Mouse (Mus musculus): Measurements from ENCODE around the gene Mthfd1. TPM values are rescaled to one million over a fixed set of nuclear protein-coding genes. Genes with fewer than 3 reads are reported as not detected.

Mthfd1 gene
- total and polyA plus RNA-seq, 3 experiments: 208 to 231 TPM; not detected in 1

DNA sequence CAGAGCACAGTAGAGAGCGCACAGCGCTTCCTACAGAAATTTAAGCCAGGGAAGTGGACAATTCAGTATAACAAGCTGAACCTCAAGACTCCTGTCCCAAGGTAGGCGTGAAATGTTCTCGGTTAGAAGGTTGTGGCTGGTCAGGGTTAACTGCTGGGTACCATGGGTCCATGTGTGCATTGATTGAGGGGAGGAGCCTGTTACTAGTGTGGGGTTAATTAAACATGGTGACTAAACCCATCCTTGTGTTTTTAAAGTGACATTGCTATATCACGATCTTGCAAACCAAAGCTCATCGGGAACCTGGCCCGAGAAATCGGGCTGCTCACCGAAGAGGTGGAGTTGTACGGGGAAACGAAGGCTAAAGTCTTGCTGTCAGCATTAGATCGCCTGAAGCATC is 34.3 kb downstream of the Mthfd1 start:
- H3K27ac ChIP-seq (ENCODE audit: control insufficient read depth, low read depth, low read length): no peak overlapping the region
- peaks cover 0 to 45% of the 10 kb centered on the region in 2 experiments; a peak in 2 of 4 replicates for H3K36me3 ChIP-seq (ENCODE audit: control insufficient read depth in 1 of 2, insufficient read depth in 2 of 2, low read length in 2 of 2)
- H3K9me3 ChIP-seq (replicated peaks; ENCODE audit: insufficient read depth, low read length): no peaks in the 10 kb centered on the region
- no peak for DNase-seq (ENCODE audit: low read depth, low spot score)
- no peak overlapping the region for H3K4me3 ChIP-seq (ENCODE audit: control insufficient read depth in 1 of 2, insufficient read depth in 1 of 2, low read depth in 2 of 2, low read length in 2 of 2)
- H3K27me3 ChIP-seq (ENCODE audit: control insufficient read depth in 1 of 2, insufficient read depth in 2 of 2, low read length in 2 of 2): no peaks in the 10 kb centered on the region
- H3K4me1 ChIP-seq (ENCODE audit: control insufficient read depth in 1 of 2, insufficient read depth in 2 of 2, low read length in 2 of 2): no peaks in the 10 kb centered on the region
- no peak overlapping the region for H3K9ac ChIP-seq (ENCODE audit: control insufficient read depth, low read depth, low read length, poor library complexity, severe bottlenecking)
- TF ChIP-seq ZNF384 (IDR thresholded peaks at IDR 0.05; ENCODE audit: low read depth, low read length) (no peak), EP300 (IDR thresholded peaks at IDR 0.05; ENCODE audit: low read depth in 1 of 2, low read length in 2 of 2) (no peak), UBTF (IDR thresholded peaks at IDR 0.05; ENCODE audit: borderline replicate concordance, insufficient read depth, low read depth, low read length) (no peak), ETS1 (IDR thresholded peaks at IDR 0.05; ENCODE audit: low read depth, low read length) (no peak), GABPA (IDR thresholded peaks at IDR 0.05; ENCODE audit: low read depth, low read length) (no peak), CHD2 (IDR thresholded peaks at IDR 0.05; ENCODE audit: low read length) (no peak), E2F4 (IDR thresholded peaks at IDR 0.05; ENCODE audit: borderline replicate concordance, low read depth, low read length) (no peak), CTCF (IDR thresholded peaks at IDR 0.05 in 2 of 3, conservative IDR thresholded peaks at IDR 0.05 in 1 of 3; ENCODE audit: control insufficient read depth in 1 of 3, insufficient read depth in 1 of 3, low read depth in 2 of 3, low read length in 3 of 3, poor library complexity in 1 of 3, severe bottlenecking in 1 of 3) (no peak)
- H3K79me2 ChIP-seq (ENCODE audit: control insufficient read depth, insufficient read depth, low read length, poor library complexity): no peaks in the 10 kb centered on the region

DNA sequence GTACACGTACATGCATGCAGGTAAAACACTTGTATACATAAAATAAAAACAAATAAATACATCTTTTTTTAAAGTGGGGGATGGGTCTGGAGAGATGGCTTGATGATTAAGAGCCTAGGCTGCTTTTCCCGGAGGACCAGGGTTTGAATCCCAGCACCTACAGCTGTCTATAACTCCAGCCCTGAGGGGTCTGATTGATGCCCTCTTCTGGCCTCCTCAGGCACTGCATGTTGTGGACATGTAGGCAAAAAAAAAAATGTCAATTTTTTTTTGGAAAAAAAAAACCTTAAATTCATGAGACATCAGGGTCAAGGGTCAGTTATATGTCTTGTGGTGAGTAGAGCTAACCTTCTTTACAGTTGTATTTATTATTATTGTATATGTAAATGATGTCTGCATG is 35.2 kb downstream of the Mthfd1 start:
- TF ChIP-seq TBP (IDR thresholded peaks at IDR 0.05; ENCODE audit: low read depth, low read length): no peak
- peak; percentile 83 for TF ChIP-seq ZNF384 (IDR thresholded peaks at IDR 0.05; ENCODE audit: low read depth, low read length)
- TF ChIP-seq RCOR1 (IDR thresholded peaks at IDR 0.05; ENCODE audit: low read depth, low read length): no peak
- peak; percentile 41 to 50 (median 43) for TF ChIP-seq CTCF (IDR thresholded peaks at IDR 0.05 in 2 of 3, conservative IDR thresholded peaks at IDR 0.05 in 1 of 3; ENCODE audit: control insufficient read depth in 1 of 3, insufficient read depth in 1 of 3, low read depth in 2 of 3, low read length in 3 of 3, poor library complexity in 1 of 3, severe bottlenecking in 1 of 3)
- peak; percentile 26; the same call in 1 of the 2 replicates for TF ChIP-seq SMC3 (IDR thresholded peaks at IDR 0.05; ENCODE audit: low read depth, low read length)
- H3K4me1 ChIP-seq (ENCODE audit: control insufficient read depth in 1 of 2, insufficient read depth in 2 of 2, low read length in 2 of 2): no peaks in the 10 kb centered on the region
- H3K36me3 ChIP-seq (ENCODE audit: control insufficient read depth in 1 of 2, insufficient read depth in 2 of 2, low read length in 2 of 2): peaks cover 0 to 49% of the 10 kb centered on the region in 2 experiments; a peak in 2 of 4 replicates
- H3K27me3 ChIP-seq (ENCODE audit: control insufficient read depth in 1 of 2, insufficient read depth in 2 of 2, low read length in 2 of 2): no peaks in the 10 kb centered on the region
- H3K4me3 ChIP-seq (ENCODE audit: control insufficient read depth in 1 of 2, insufficient read depth in 1 of 2, low read depth in 2 of 2, low read length in 2 of 2): no peak overlapping the region
- H3K9ac ChIP-seq (ENCODE audit: control insufficient read depth, low read depth, low read length, poor library complexity, severe bottlenecking): no peak overlapping the region
- DNase-seq (ENCODE audit: low read depth, low spot score): peak; percentile 41
- H3K79me2 ChIP-seq (ENCODE audit: control insufficient read depth, insufficient read depth, low read length, poor library complexity): no peaks in the 10 kb centered on the region
- no peak overlapping the region for H3K27ac ChIP-seq (ENCODE audit: control insufficient read depth, low read depth, low read length)
- no peaks in the 10 kb centered on the region for H3K9me3 ChIP-seq (replicated peaks; ENCODE audit: insufficient read depth, low read length)

DNA sequence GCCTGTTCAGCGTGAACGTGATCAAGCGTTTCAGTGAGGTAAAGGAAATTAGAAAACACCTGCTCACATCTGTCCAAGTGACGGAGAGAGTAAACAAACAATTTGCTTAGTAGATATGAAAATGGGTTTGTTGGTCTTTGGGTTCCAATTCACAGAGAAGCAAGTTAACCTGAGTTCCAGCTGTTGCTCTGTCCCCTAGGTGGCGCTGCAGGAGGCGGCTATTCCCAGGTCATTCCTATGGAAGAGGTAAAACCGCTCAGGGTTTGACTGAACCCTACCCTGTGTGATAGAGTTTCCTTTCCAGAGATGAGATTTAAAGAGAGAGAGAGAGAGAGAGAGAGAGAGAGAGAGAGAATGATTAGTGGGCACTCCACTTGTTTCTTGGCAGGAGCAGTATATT is 38.1 kb downstream of the Mthfd1 start:
- TF ChIP-seq SMC3 (IDR thresholded peaks at IDR 0.05; ENCODE audit: low read depth, low read length) (peak; percentile 62), USF1 (IDR thresholded peaks at IDR 0.05; ENCODE audit: low read depth, low read length) (no peak), USF2 (IDR thresholded peaks at IDR 0.05; ENCODE audit: borderline replicate concordance in 1 of 2, insufficient read depth in 1 of 2, low read depth in 1 of 2, low read length in 2 of 2) (no peak), MAX (IDR thresholded peaks at IDR 0.05; ENCODE audit: low read length) (no peak), RAD21 (IDR thresholded peaks at IDR 0.05; ENCODE audit: low read depth, low read length) (peak; percentile 31), MEF2A (IDR thresholded peaks at IDR 0.05; ENCODE audit: extremely low read depth, insufficient replicate concordance, low read depth, low read length, poor library complexity, severe bottlenecking) (no peak), ETS1 (IDR thresholded peaks at IDR 0.05; ENCODE audit: low read depth, low read length) (no peak), CTCF (IDR thresholded peaks at IDR 0.05 in 2 of 3, conservative IDR thresholded peaks at IDR 0.05 in 1 of 3; ENCODE audit: control insufficient read depth in 1 of 3, insufficient read depth in 1 of 3, low read depth in 2 of 3, low read length in 3 of 3, poor library complexity in 1 of 3, severe bottlenecking in 1 of 3) (peak; percentile 69 to 86 (median 77))
- no peak overlapping the region for H3K27ac ChIP-seq (ENCODE audit: control insufficient read depth, low read depth, low read length)
- H3K9ac ChIP-seq (ENCODE audit: control insufficient read depth, low read depth, low read length, poor library complexity, severe bottlenecking): no peak overlapping the region
- H3K4me3 ChIP-seq (ENCODE audit: control insufficient read depth in 1 of 2, insufficient read depth in 1 of 2, low read depth in 2 of 2, low read length in 2 of 2): no peak overlapping the region
- no peaks in the 10 kb centered on the region for H3K4me1 ChIP-seq (ENCODE audit: control insufficient read depth in 1 of 2, insufficient read depth in 2 of 2, low read length in 2 of 2)
- no peaks in the 10 kb centered on the region for H3K9me3 ChIP-seq (replicated peaks; ENCODE audit: insufficient read depth, low read length)
- peaks cover 0 to 61% of the 10 kb centered on the region in 2 experiments; a peak in 2 of 4 replicates for H3K36me3 ChIP-seq (ENCODE audit: control insufficient read depth in 1 of 2, insufficient read depth in 2 of 2, low read length in 2 of 2)
- DNase-seq (ENCODE audit: low read depth, low spot score): peak; percentile 46
- H3K27me3 ChIP-seq (ENCODE audit: control insufficient read depth in 1 of 2, insufficient read depth in 2 of 2, low read length in 2 of 2): no peaks in the 10 kb centered on the region
- H3K79me2 ChIP-seq (ENCODE audit: control insufficient read depth, insufficient read depth, low read length, poor library complexity): no peaks in the 10 kb centered on the region

All from MEL (cell line).